Mouse (Mus musculus): ENCODE data around the gene Rasgef1b.
A peak's percentile ranks its signal among the peaks of the same experiment; 100 is the strongest.

Gene Rasgef1b

DNA sequence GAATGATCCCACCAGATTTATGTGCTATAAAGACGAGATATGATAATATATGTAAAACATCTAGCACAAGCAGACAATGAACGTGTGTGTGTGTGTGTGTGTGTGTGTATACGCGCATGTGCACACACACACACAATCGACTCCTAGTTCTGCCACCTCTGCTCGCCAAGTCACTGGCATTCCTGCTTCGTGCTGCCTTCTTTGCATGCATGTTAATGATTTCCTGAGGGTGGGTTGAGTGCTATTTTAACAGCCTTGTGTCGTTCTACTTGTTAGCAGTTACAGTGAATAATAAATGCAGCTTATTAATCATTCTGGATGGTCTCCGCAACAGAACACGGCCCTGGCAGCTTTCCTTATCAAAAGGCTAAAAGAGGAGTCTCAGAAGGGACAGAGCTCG, 129.5 kb downstream of the Rasgef1b start:
- DNase-seq = no peak

DNA sequence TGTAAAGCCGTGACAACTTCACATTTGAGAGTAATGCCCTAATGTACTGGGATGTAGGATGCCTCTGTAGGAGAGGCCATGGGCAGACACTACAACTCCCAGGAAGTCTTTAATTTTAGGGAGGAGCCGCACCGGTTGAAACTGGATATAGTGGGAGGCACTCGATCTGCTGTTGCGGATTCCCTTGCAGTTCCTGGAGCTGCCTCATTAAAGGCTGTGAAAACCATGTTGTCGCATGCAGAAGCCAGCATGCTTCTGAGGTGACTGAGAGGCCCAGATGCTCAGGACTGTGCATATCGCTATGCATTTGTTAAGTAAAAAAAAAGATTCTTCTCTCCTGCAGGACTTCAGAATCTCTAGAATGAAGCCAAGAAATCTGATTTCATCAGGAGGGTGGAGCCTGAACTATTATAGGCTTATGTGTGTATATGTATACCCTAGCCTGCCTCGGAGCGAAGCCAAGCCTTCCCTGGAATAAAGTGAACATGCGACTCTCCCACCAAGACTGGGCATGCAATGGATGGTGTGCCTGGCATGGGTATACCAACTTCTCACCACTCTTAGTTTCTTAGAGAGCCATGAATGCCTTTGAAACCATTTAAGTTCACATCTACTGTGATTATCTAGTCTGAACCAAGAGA, 130.3 kb downstream of the Rasgef1b start:
- peak; percentile 52 for DNase-seq

DNA sequence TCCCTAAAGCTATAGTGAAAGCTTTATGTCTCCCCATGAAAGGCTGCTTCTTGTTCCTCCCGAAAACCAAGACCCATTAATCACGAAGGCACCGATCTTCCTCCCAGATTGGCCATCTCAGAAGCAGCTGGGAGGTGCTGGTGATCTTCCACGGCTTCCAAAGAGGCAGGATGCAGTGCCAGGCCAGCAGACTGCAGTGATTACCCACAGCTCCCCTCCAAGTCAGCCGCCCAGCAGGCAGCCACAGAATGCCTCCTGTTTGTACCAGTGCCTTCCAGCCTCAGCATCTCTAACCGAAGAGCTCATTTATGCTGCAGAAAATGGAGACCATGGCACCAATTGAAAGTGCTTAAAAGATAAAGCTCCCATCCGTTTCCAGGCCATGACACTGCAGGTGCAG, 131.2 kb downstream of the Rasgef1b start:
- no peak for DNase-seq

DNA sequence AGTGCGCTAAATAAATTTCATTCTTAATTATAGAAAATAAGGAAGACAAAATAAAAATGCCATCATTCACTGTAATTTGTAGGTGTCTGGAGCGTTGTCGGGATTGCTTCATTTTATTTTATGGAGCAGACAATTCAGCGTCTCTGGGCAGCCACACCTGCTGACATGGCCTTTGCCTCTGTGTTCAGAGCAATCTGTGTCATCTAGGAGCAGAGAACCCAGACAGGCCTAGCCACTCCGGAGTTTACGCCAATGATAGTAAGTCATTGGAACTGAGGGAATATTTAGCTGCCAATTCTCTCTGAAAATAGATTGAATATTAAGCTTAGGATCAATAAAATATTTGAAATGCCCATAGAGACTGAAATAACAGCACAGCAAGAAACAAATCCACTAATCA, 137.5 kb downstream of the Rasgef1b start:
- DNase-seq = no peak

DNA sequence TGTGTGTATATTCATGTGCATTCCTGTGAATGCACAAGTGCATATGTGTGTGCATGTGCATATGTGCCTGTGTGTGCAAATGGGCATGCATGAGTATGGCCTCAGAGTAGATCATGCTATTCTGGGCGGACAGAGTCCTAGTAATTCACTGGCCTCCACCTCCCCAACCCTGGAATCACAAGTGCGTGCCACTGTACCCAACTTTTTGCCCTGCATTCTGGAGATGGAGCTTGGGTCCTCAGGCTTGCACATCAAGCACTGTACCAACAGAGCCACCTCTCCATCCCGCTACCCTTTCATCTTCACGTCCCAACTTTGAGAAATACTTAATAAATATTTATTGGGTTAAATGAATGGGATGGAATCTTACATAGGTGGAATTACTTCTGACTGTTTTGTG, 138.3 kb downstream of the Rasgef1b start:
- no peak for DNase-seq

DNA sequence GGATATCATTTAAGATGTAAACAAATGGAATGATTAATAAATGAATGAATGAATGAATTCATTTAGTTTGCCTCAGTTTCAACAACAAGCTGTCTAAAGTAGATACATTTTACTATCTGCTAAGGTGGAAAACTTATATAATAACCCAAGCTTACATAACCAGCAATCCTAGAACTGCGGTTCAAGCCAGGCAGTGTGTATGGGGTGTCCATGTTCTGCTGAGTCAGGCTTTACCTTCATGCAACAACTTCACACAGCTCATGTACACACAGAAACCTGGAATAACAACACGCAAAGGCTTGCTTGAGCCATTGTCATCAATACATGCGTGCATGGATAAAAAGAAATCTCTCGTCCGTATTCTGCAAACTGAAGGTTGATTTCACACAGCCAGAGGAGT, 140.9 kb downstream of the Rasgef1b start:
- DNase-seq = no peak

DNA sequence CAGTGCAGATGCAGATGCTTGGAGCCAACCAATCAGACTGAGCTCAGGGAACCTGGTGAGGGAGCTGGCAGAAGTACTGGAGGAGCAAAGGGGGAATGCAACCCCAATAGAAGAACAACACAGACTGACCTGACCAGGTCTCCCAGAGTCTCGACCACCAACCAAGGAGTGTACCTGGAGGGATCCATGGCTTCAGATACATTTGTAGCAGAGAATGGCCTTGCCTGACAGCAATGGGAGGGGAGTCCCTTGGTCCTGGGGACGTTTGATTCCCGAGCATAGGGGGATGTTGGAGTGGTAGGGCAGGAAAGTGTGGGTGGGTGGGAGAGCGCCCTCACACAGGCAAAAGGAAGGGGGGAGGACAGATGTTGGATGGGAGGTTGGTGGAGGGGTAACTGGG, 141.3 kb downstream of the Rasgef1b start:
- no peak for DNase-seq

DNA sequence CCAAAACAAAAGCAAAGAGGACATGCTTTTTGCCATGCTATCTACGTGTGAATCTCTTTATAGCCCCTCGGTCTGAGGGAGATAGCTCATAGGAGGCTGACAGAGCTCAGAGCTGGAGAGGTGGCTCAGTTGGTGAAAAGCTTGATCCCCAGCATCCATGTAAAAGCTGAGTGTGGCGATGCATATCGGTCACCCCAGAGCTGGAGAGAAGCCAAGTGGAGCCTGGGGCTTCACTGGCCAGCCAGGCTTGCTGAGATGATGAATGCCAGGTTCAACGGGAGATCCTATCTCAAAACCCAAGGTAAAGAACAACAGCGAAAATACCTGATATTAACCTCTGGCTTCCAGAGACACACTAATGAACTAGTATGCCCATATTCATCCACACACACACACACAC, 142.6 kb downstream of the Rasgef1b start:
- DNase-seq = no peak

DNA sequence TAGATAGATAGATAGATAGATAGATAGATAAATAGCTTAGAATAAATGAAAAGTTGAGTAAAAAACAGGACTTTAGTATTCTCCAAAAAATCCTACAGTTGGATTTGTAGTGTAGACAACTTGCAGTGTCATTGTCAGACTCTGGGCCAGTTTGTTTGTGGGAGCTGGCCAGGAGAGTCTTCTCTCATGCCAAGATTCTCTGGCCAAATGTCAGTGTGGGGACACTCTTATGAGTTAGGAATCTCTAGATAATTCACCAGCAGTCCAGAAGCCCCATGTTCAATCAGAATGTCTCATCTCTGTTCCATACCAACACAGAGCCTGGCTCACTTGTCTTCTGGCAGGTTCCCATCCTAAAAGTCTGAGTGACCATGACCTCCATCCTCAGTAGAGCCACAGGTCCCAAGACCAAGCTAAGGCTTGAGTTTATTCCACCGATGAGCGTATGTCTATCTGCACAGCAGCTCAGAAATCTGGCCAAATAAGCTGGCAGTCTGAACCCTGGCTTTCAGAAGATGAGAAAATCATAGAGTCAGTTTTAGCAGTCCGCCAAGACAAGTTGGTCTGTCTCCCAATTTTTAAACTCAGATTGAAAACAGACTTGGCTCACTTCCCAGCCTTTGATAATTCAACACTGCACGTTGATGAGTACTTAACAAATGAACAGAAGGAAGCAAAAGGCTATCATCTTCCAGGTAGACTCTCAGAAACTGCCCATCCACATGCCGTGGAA, 143.5 kb downstream of the Rasgef1b start:
- no peak for DNase-seq

DNA sequence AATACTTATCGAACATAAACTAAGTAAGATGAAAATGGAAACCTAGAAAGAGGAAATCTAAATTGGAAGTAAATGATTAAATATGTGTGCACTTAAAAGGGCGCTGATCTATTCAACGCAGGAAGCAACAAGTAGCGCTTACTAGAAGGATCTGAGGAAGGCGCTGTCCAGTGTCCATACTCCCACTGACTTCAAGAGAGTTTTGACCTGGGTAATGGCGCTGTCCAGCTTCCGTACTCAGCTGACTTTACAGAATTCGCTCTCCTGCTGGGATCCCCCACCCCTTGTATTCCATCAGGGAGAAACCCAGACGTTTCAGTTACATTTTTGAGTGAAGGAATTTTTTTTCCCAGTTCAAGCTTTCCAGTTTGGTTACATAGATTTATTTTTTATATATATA, 144.6 kb downstream of the Rasgef1b start:
- DNase-seq = no peak

DNA sequence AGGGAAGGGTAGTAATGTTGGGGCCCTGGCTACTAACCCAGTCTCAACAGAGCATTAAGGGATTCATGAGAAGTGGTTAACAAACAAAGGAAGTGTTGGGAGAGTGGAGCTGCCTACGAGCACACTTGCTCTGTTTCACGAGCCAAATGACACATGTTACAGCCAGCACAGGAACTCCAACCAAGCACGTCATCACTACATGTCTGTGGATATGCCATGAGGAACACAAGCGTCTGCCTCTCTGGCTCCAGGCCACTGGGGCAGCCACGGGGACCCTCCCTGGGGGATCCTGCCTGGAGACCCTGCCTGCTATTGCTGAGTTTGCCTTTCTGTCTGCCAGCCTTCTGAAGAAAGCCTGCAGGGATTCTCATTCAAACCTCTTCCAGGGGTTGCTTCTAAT, 146.8 kb downstream of the Rasgef1b start:
- DNase-seq = no peak

DNA sequence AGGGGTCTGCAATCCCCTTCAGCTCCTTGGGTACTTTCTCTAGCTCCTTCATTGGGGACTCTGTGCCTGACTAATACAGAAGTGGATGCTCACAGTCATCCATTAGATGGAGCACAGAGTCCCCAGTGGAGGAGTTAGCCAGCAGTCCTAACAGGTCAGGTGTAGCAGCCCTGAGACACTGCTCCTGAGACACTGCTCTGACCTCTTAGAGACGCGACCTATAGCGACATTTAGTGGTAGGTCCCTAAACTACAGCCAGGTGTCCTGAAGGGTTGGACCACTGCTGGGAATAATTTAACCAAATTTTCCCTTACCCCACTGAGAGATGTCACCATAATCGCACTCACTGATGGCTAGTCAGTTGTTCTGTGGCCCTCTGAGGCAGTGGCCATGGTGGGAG, 150.2 kb downstream of the Rasgef1b start:
- peak; percentile 74 for DNase-seq

DNA sequence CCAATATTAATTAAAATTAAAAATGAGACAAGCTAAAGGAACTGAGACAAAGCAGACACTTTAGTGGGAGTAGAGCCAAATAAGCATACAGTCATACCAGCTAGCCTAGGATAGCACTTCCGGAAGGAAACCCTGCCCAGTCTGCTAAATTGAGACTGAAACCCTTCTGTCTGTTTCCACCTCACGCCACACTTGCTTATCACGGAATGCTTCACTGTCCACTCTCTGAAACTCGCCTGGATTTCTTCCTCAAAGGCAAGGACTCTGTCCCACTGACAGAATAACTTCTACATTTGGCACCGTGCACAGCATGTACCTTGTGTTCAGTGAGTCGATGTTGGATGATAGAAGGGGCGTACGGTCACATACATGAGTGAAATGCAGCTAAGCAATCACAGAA, 153.0 kb downstream of the Rasgef1b start:
- no peak for DNase-seq

DNA sequence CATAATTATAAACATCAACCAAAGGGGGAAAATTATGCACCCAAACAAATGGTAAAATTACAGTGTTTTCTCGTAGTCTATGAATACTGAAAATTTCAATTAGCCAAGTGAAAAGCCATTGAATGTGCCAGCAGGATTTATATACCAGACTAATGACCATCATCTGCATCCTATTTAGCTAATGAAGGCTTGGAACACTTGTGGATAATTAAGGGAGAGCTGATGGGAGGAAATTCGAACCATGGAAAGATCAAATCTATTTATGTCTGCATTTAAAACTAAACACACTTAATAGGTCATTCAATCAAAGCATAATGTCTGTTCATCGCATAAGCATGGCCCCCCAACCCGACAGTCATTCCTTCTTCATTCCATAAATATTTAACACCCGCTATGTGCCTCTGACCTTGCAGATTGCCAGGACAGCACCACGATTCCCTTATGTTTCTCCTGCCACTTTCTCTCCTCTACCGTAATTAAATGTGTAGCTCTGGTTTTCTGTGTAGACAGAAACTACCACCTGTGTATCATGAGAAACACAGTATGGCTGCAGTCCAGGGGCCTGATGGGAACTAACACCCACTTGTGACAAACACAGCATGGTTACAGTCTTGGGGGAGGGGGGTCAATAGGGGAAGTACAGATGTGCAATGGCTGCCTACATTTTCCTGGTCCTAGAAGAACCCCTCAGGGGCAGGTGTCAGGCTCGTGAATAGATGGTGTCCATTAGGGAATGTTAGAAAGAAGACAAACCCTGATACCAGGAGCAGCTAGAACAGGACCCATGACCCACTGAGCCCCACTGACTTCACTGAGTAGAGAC, 164.2 kb downstream of the Rasgef1b start:
- no peak for DNase-seq

DNA sequence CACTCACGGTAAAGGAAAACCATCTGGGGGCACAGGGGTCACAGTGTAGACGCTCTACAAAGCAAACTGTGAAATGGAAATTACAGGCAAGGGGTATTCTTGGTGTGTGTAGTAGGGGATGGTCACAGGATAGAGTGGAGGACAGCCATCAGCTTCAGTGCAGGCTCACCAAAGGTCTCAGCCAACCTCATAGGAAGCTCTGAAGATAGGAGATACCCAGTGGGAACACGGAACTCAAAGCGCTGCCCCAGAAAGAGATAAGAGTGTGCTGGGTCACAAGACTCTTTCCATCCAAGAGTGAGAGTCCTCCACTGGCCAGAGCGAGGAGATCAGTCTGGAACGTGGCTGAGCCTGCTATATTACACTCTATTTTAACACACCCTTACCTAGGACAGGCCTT, 166.8 kb downstream of the Rasgef1b start:
- no peak for DNase-seq

DNA sequence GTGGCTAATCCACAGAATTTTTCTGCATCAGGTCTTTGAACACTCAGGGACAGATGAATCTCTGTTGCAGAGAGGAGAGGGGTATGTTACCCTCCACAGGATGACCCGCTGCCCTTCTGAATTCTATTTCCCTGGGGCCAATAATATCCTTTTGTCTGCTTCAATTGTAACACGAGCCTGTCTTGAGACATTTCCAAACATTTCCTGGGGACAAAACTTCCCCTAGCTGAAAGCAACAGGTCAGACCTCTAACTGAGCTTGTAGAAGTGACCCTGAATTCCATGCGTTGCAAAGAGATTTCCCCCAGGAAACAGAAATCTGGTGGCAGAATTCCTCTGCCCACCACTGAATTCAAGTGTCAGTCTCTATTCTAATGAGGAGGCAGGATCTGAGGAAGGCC, 169.1 kb downstream of the Rasgef1b start:
- no peak for DNase-seq

DNA sequence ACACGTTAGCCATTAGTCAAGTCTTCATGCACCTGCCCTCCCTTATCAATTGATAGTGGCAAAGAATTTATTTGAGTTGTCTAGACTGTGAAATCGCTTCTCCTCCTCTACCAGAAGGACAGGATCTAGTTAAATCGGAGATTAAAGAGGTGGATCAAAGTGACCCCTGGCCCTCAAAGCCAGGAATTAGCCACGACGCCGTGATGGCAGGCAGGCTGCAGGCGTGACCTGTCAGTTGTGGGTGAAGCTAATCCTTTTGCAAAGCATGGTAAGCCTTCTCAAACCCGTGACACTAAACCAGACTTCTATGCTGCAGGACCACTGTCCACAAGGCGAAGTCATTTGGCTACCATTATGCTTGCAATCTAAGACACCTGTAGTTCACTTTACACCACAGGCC, 170.6 kb downstream of the Rasgef1b start:
- peak; percentile 66 for DNase-seq

DNA sequence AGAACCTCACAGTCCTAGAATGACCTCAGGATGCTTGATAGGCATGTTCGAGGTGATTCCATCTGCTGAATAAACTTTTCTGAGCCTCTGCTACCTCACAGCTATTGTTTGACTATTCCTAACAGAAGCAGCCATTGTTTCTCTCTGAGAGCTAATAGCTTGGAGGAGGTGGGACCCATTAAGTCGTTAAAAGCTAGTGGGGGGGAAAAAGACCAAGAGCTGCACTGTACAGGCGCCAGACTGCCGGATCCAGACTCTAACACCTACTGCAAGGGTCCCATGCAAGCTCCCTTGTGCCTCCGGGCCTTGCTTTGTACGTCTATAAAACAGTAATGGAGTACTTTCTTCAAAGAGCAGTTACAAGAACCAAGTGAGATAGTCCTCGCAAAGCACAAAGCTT, 176.2 kb downstream of the Rasgef1b start:
- DNase-seq = peak; percentile 75

DNA sequence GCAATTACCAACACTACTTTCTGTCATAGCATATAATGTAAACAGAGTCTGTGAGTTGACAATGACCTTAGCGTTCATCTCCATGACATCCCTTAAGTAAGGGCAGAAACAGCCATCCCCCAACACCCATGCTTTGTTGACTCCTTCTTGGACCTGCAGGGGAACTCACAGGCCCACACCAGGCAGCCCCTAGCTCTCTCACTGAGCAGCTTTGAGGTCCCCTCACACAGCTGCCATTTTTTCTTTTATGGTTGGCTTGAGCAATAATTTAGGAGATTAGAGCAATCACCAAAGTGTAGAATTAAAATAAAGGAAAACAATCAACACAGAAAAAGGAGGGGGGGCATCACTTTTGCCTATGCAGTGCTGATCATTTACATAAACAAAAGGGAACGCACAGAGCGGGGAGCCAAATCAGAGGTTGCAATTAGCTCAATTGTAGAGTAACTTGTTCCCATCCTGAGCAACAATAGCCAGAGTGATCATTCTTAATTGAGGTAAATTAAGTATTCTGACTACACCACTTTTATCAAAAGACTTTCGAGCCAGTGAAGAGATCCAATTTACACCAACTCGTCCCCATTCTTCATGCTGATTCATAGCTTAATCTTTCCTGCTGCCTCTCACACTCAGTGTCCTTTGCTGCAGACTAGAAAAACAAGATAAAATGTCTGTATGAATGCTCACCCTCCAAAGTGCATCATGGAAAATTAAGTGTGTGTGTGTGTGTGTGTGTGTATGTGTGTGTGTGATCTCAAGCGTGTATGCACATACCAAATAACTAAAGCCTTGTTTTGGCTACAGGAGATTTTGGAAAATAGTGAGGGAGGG, 184.0 kb downstream of the Rasgef1b start:
- peak; percentile 70 for DNase-seq

DNA sequence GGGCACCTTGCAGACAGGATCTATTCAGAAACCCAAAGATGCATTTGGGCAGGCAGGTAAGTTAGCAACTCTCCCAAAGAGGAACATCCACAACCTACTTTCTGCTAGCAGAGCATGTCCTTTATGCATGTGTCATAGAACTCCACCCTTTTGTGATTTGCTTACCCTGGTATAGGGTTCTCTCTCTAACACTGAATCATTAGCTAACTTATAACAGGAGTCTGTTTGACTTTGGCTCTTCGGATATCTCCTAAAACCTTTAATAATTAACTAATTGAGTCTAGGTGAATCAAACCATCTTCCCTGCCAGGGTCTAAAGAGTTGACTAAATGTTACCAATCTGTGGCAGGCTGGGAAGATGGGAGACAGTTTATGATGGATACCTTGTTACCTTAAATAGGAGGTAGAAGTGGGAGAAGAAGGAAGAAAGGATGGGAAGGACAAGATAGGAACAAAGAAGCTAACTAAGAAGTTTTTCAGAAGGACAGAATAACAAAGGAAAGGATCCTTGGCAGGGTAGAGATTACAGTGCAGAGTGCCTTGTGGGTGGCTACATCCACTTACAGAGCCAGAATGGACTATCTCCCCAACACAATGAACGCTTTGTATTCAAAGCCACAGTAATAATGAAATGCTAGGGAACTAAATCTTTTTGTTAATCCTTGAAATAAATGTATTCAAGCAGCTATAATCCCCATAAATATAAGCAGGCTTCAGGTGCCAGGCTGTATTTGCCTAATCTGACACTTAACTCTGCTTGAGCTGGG, 186.7 kb downstream of the Rasgef1b start:
- DNase-seq = no peak

DNA sequence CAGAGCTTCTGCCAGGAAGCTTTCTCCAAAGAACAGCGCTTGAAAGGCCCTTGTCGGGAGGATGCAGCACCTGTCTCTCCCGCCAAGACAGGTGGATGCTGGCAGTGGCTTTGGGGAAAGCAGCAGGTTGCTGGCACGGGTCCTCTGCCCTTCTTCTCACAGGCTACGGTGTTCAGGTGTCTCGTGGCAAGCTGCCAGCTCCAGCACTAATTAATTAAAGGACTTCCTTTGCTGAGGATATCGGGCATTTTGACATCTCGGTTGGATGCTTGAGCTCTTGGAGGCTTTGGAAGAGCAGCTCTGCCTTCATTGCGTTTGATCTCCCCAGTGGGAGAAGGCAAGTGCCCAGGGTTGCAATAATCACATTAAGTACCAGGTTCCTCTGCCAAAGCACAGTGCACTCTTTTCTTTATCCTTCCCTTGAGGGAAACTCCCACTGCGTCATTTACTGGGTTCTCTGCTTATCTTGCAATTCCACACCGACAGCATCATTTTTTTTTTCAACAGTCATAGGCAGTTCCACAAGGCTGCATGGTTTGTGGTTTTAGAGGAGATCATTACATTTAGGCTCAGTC, 187.5 kb downstream of the Rasgef1b start:
- no peak for DNase-seq

DNA sequence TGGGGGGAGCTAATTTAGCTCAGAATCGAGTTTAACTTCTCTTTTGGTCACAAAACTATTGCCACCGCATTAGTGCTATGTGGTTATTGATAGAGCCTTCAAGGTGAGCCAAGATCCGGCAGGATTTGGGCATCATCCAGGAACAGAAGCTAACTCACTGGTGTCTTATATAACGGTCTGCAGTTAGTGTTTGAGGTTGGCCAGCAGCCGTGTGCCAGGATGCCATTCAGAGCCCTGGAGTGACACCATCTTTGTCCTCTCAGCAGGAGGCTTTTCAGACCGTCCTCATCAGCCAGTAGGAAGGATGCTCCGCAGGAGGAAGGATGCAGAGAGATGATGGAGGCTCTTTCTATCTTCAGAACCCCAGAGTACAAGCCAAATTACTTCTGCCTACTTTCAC, 195.4 kb downstream of the Rasgef1b start:
- no peak for DNase-seq

Data from retina, postnatal 1 day (tissue).